Mouse (Mus musculus) Patski (cell line): ENCODE measurements at regions not wholly inside any gene's neighbourhood (a gene's known extent, or its start where the extent isn't known, plus 50 kb on each side); places are given as distances from the start of the nearest gene placed in this dataset.

Source experiments
- ATAC-seq: fragments of 100-300 bp; one replicate; pipeline ENCODE4 v1.8.0; 2021
- CTCF ChIA-PET: fragments of 350-600 bp; sonication (Branson Sonifier 250); formaldehyde crosslinking; loops from one replicate; lab custom pipeline; 2022; ENCODE audit warnings: inconsistent platforms; lab: Charles Lee
- POLR2A ChIA-PET: fragments of 350-600 bp; sonication (Branson Sonifier 250); formaldehyde crosslinking; loops from one replicate; lab custom pipeline; 2022; ENCODE audit warnings: antibody characterized with exemption, inconsistent platforms; lab: Charles Lee
- DNase-seq: peaks from one replicate; pipeline ENCODE4 v3.0.0-alpha.2; 2011; ENCODE audit warnings: low read depth, low spot score
- H3K27me3 ChIP-seq: fragments of 371-371 bp; one replicate; pipeline ENCODE4 v1.5.1; 2021
- CTCF ChIP-seq: fragments of 100-300 bp; IDR thresholded peaks from one replicate; pipeline ENCODE4 v1.5.1; 2021
- in situ Hi-C: fragments of 300-500 bp; cut with MboI; formaldehyde crosslinking; loops from 3 replicates; pipeline ENCODE4 v1.11.1; 2018; ENCODE audit warnings: low pct_unique_long_range_greater_than_20kb, mixed read lengths

DNA sequence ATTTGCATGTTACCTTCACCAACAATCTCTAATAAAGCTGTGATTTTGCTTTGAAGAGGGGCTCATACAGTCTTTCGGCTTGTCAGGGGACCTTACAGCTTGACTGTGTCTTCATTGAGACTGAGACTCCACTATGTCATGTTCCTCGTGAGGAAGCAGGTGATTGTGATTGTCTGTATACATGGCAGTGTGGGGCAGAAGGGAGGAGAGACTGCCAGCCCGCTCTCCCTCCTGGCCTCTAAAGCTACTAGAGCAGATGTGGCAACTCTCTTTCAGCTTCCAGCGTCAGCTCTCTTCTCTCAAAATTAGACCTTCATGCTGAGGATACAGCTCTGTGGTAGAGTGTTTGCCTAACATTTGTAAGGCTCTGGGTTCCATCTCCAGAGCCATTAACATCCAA lies 73.5 kb upstream of the Tmem178 start:
- POLR2A ChIA-PET: interaction anchor here (0.6 kb wide), 1 partner anchor 57 kb away, joined by 4 read pairs; no protein-coding TSS in a partner anchor
- in situ Hi-C loops: no loop called here
- no peak for TF ChIP-seq CTCF
- DNase-seq (no peak), ATAC-seq (no peak)
- no peaks in the 10 kb centered on the region for H3K27me3 ChIP-seq
- CTCF ChIA-PET: no interaction called here

- POLR2A ChIA-PET: no interaction called here
- no peaks in the 10 kb centered on the region for H3K27me3 ChIP-seq
- DNase-seq (no peak), ATAC-seq (no peak)
- no peak for TF ChIP-seq CTCF
- CTCF ChIA-PET: no interaction called here
- in situ Hi-C loops: no loop called here
Observed at GRCm38 (mm10) chr17:80862338-80862737, 82.1 kb upstream of the Tmem178 start.

DNA sequence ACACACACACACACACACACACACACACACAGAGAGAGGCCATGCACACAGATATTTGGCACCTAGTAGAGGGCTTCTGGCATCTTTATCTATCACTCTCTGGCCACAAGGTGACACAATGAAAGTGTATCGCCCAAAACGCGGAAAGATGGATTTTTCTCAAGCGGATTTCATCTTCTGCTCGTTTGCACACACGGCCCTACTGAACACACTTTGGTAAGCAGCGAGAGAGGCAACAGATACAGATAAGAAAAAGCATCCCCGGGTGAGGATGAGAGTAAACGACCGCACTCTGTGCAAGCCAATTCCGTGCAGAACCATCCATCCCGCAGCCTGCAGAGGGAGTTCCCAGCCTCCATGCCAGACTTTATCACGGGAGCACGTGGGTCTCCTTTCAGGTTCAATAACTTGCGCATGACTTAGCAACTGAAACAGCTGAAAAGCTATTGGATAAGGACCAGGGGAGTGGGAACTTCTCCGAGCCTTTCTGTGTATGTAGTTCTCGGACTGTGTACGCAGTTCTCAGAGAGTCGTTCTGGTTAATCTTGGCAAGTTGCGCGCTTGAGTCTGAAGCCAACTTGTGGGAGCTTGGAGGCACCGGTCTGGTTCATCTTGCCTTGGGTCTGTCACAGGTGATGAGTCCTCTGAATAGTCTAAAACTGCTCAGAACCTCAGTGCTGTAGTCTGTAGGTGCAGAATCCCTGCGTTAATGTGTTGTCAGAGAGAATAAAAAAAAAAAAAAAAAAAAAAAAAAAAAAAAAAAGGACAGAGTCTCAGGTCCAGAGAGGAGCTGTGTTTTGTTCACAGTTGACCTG lies 97.2 kb upstream of the Tmem178 start:
- ATAC-seq (no peak), DNase-seq (no peak)
- TF ChIP-seq CTCF: no peak
- ChIA-PET CTCF (no interaction called here), POLR2A (interaction anchor here (0.7 to 0.8 kb wide), 2 partner anchors 27 to 1536 kb away, joined by 3 to 10 read pairs; no protein-coding TSS in a partner anchor)
- H3K27me3 ChIP-seq: no peaks in the 10 kb centered on the region
- in situ Hi-C loops: loop anchor here (25.0 kb wide), 1 partner anchor 560 kb away; the partner anchor contains the start of genes Dhx57 and Morn2

DNA sequence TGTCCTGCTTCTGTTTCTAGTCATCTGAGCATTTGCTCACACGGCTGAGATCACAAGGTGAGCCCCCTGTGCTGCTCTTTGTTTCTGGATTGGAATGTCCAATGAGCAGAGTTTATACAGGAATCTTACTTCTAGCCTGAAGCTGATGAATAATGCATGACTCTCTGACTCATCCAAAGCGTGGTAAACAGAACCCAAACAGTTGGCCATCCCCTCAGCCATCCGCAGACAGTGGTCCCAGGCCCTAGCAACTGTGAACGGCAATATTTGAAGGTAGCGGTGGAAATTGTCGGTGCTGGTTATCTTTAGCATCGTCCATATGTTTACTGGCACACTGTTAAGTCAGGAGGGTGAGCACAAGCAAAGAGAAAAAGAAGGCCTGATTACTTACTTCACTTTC lies 99.1 kb upstream of the Tmem178 start:
- in situ Hi-C loops: loop anchor here (25.0 kb wide), 1 partner anchor 558 kb away; the partner anchor contains the start of genes Dhx57 and Morn2
- ChIA-PET POLR2A (no interaction called here), CTCF (no interaction called here)
- no peaks in the 10 kb centered on the region for H3K27me3 ChIP-seq
- DNase-seq (no peak), ATAC-seq (no peak)
- no peak for TF ChIP-seq CTCF

GRCm38 (mm10) chr17:80841903-80842302 lies 102.5 kb upstream of the Tmem178 start:
- TF ChIP-seq CTCF: no peak
- in situ Hi-C loops: loop anchor here (25.0 kb wide), 1 partner anchor 555 kb away; the partner anchor contains the start of genes Dhx57 and Morn2
- ChIA-PET POLR2A (no interaction called here), CTCF (no interaction called here)
- H3K27me3 ChIP-seq: no peaks in the 10 kb centered on the region
- no peak for ATAC-seq
- DNase-seq: no peak

GRCm38 (mm10) chr17:80840896-80841295 lies 103.5 kb upstream of the Tmem178 start:
- DNase-seq (no peak), ATAC-seq (no peak)
- ChIA-PET CTCF (interaction anchor here (1.2 kb wide), 1 partner anchor 12 kb away, joined by 3 read pairs; no protein-coding TSS in a partner anchor), POLR2A (no interaction called here)
- in situ Hi-C loops: loop anchor here (25.0 kb wide), 1 partner anchor 554 kb away; the partner anchor contains the start of genes Dhx57 and Morn2
- no peak for TF ChIP-seq CTCF
- H3K27me3 ChIP-seq: no peaks in the 10 kb centered on the region

- ChIA-PET CTCF (interaction anchor here (1.2 kb wide), 1 partner anchor 12 kb away, joined by 3 read pairs; no protein-coding TSS in a partner anchor), POLR2A (no interaction called here)
- in situ Hi-C loops: loop anchor here (25.0 kb wide), 1 partner anchor 553 kb away; the partner anchor contains the start of genes Dhx57 and Morn2
- ATAC-seq: no peak
- H3K27me3 ChIP-seq: no peaks in the 10 kb centered on the region
- DNase-seq: no peak
- TF ChIP-seq CTCF: no peak
Observed at GRCm38 (mm10) chr17:80840452-80840851, 104.0 kb upstream of the Tmem178 start.

DNA sequence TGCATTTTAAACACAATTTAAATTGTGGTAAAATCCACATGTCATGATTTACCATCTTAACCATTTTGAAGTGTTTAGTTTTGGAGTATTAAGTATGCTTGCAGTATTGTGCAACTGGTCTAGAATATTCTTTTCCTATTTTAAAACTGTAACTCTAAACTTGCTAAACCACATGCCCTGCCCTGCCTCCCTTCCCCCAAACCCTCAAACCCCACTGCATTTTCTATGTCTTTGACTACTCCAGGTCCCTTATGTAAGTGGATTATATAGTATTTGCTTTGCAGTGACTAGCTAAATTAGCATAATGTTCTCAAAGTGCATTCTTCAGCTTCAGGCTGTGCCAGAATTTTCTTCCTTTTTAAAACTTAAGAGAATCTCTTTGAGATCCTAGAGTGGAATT lies 106.4 kb upstream of the Map4k3 start:
- CTCF ChIA-PET: interaction anchor here (1.4 kb wide), 2 partner anchors 32 to 54 kb away, joined by 4 to 5 read pairs; no protein-coding TSS in a partner anchor
- POLR2A ChIA-PET: no interaction called here
- TF ChIP-seq CTCF: no peak
- DNase-seq (no peak), ATAC-seq (no peak)
- in situ Hi-C loops: loop anchor here (25.0 kb wide), 1 partner anchor 547 kb away; the partner anchor contains the start of genes Dhx57 and Morn2
- H3K27me3 ChIP-seq: no peaks in the 10 kb centered on the region

- H3K27me3 ChIP-seq: no peaks in the 10 kb centered on the region
- ATAC-seq: no peak
- ChIA-PET CTCF (interaction anchor here (0.8 to 1.6 kb wide), 5 partner anchors 14 to 148 kb away, joined by 3 to 5 read pairs (median 4); no protein-coding TSS in a partner anchor), POLR2A (no interaction called here)
- in situ Hi-C loops: loop anchor here (25.0 kb wide), 1 partner anchor 547 kb away; the partner anchor contains the start of genes Dhx57 and Morn2
- no peak for TF ChIP-seq CTCF
- DNase-seq: no peak
Observed at GRCm38 (mm10) chr17:80834176-80834517, 105.9 kb upstream of the Map4k3 start.

DNA sequence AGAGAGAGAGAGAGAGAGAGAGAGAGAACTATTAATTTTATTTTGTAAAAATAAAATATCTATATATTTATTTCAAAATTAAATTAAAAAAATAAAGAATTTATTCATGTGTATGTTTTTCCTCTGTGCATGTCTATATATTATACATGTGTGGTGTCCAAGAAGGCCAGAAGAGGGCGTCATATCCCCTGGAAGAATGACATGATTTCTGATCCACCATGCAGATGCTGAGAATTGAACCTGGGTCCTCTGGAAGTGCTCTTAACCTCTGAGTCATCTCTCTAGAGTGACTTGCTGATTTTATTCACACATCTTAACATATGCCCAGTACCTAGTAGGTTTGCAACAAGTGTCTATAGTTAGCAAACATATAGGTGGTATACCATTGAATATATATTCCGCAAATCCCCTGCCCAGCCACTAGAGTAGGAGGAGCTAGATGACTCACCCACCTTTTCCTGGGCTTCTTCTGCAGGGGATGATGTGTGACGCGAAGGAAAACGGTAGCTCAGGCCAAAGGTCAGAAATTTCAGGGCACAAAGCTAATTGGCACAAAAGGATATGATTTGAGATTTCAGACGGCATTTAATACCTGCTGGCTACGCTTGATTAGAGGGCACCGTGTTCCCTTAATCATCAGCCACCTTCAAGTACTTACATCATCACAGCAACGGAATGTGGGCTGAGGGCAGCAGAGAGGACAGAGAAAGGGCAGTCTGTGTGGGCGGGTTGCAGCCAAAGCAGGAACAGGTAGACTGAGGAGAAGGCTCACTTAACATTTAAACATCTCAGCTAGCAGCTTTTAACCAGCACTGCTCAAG lies 105.3 kb upstream of the Map4k3 start:
- TF ChIP-seq CTCF: peak; percentile 39
- in situ Hi-C loops: loop anchor here (25.0 kb wide), 1 partner anchor 546 kb away; the partner anchor contains the start of genes Dhx57 and Morn2
- no peak for DNase-seq
- ChIA-PET POLR2A (interaction anchor here (0.5 to 0.7 kb wide), 2 partner anchors 35 to 47 kb away, joined by 3 read pairs; no protein-coding TSS in a partner anchor), CTCF (interaction anchor here (0.8 to 1.6 kb wide), 5 partner anchors 15 to 148 kb away, joined by 3 to 5 read pairs (median 4); no protein-coding TSS in a partner anchor)
- H3K27me3 ChIP-seq: no peaks in the 10 kb centered on the region
- ATAC-seq: peak; percentile 47
